Mouse (Mus musculus) myocyte (in vitro differentiated cells): ENCODE data around the gene Pbxip1. TPM values are rescaled to one million over a fixed set of nuclear protein-coding genes. Genes with fewer than 3 reads are reported as not detected.

Experiments used
- H3K27me3 ChIP-seq: one replicate; pipeline ENCODE4 v1.6.1; 2011; ENCODE audit not compliant: control insufficient read depth, insufficient read depth, insufficient read length
- H3K36me3 ChIP-seq: one replicate; pipeline ENCODE4 v1.6.1; 2011; ENCODE audit not compliant: control insufficient read depth, insufficient read depth
- H3K4me2 ChIP-seq: one replicate; pipeline ENCODE4 v1.6.1; 2011; ENCODE audit warnings: low read depth, control low read depth
- H3K4me3 ChIP-seq: one replicate; pipeline ENCODE4 v1.5.1; 2011; ENCODE audit warnings: mild to moderate bottlenecking, control low read depth, moderate library complexity
- H3K79me2 ChIP-seq: one replicate; pipeline ENCODE4 v1.6.1; 2011; ENCODE audit not compliant: control insufficient read depth, insufficient read depth
- H3ac ChIP-seq: one replicate; pipeline ENCODE4 v1.6.1; 2011; ENCODE audit not compliant: control insufficient read depth, insufficient read length
- CEBPB ChIP-seq: IDR thresholded peaks from 2 replicates; pipeline ENCODE4 v1.6.1; 2011; ENCODE audit warnings: mild to moderate bottlenecking, moderate library complexity; ENCODE audit not compliant: poor library complexity, insufficient read depth, severe bottlenecking
- E2F4 ChIP-seq: IDR thresholded peaks from one replicate; pipeline ENCODE4 v1.6.1; 2011; ENCODE audit warnings: mild to moderate bottlenecking, control low read depth, moderate library complexity; ENCODE audit not compliant: insufficient read depth
- MAX ChIP-seq: IDR thresholded peaks from one replicate; pipeline ENCODE4 v1.6.1; 2011; ENCODE audit warnings: low read depth, mild to moderate bottlenecking, control low read depth
- MYOD1 ChIP-seq, 3 experiments: IDR thresholded peaks; one replicate each; pipeline ENCODE4 v1.6.1; 2011; ENCODE audit warnings: control low read depth in 2 of 3, low read depth in 2 of 3, mild to moderate bottlenecking in 2 of 3, moderate library complexity in 1 of 3; ENCODE audit not compliant: insufficient read length in 2 of 3, control insufficient read depth in 1 of 3
- MYOG ChIP-seq, 3 experiments: IDR thresholded peaks; one replicate each; pipeline ENCODE4 v1.6.1; 2011; ENCODE audit warnings: control low read depth in 2 of 3, low read depth in 2 of 3, mild to moderate bottlenecking in 2 of 3; ENCODE audit not compliant: insufficient read length in 2 of 3, control insufficient read depth in 1 of 3, insufficient read depth in 1 of 3
- POLR2A ChIP-seq: IDR thresholded peaks from one replicate; pipeline ENCODE4 v1.6.1; 2011; ENCODE audit warnings: low read depth, mild to moderate bottlenecking, control low read depth, moderate library complexity; ENCODE audit not compliant: insufficient read length
- POLR2AphosphoS2 ChIP-seq: IDR thresholded peaks from one replicate; pipeline ENCODE4 v1.6.1; 2011; ENCODE audit warnings: low read depth, control low read depth; ENCODE audit not compliant: insufficient read length
- REST ChIP-seq: IDR thresholded peaks from one replicate; pipeline ENCODE4 v1.6.1; 2011; ENCODE audit warnings: mild to moderate bottlenecking, control low read depth, moderate library complexity; ENCODE audit not compliant: insufficient read depth, insufficient read length
- SRF ChIP-seq: IDR thresholded peaks from one replicate; pipeline ENCODE4 v1.6.1; 2011; ENCODE audit warnings: low read depth; ENCODE audit not compliant: control insufficient read depth, insufficient read length
- TCF12 ChIP-seq: IDR thresholded peaks from one replicate; pipeline ENCODE4 v1.6.1; 2011; ENCODE audit warnings: mild to moderate bottlenecking, control low read depth; ENCODE audit not compliant: poor library complexity, insufficient read depth, severe bottlenecking
- TCF3 ChIP-seq: IDR thresholded peaks from one replicate; pipeline ENCODE4 v1.6.1; 2011; ENCODE audit warnings: low read depth, control low read depth; ENCODE audit not compliant: insufficient read length
- USF1 ChIP-seq: IDR thresholded peaks from one replicate; pipeline ENCODE4 v1.6.1; 2011; ENCODE audit warnings: low read depth, mild to moderate bottlenecking, control low read depth, moderate library complexity
- polyA plus RNA-seq: library from polyadenylated mRNA; unstranded; fragments of >200 nt; fragmentation: generic; extraction: Trizol; gene quantifications from one replicate; pipeline ENCODE4 v1.2.1, GENCODE M21; 2012; ENCODE audit warnings: missing spikeins

The Pbxip1 gene
- polyA plus RNA-seq, 1 experiment, result 159 TPM

GRCm38 (mm10) chr3:89448720-89449537 lies 12.4 kb downstream of the Pbxip1 start:
- peak; percentile 64 for TF ChIP-seq POLR2AphosphoS2
- TF ChIP-seq TCF3, result no peak
- no peak for TF ChIP-seq CEBPB
- no peak for TF ChIP-seq E2F4
- peak; percentile 10 for TF ChIP-seq POLR2A
- Histone ChIP-seq H3K79me2 (no peaks in the 10 kb centered on the region), H3K4me2 (no peak overlapping the region), H3K4me3 (no peak overlapping the region), H3K27me3 (no peaks in the 10 kb centered on the region), H3K36me3 (peaks cover 12% of the 10 kb centered on the region), H3ac (no peak overlapping the region)

GRCm38 (mm10) chr3:89449541-89449940 lies 13.0 kb downstream of the Pbxip1 start:
- no peak for TF ChIP-seq SRF
- TF ChIP-seq POLR2AphosphoS2, result no peak
- no peak for TF ChIP-seq USF1
- no peak for TF ChIP-seq E2F4
- no peak for TF ChIP-seq TCF12
- no peak for TF ChIP-seq CEBPB
- TF ChIP-seq REST, result no peak
- no peak for TF ChIP-seq MYOG (IDR thresholded peaks at IDR 0.05; ENCODE audit: control insufficient read depth in 1 of 3, insufficient read depth in 1 of 3, insufficient read length in 2 of 3, low read depth in 2 of 3)
- no peak for TF ChIP-seq MAX
- TF ChIP-seq POLR2A, result no peak
- TF ChIP-seq MYOD1 (IDR thresholded peaks at IDR 0.05; ENCODE audit: control insufficient read depth in 1 of 3, insufficient read length in 2 of 3, low read depth in 2 of 3), result no peak
- no peak for TF ChIP-seq TCF3
- no peak overlapping the region for H3K4me2 ChIP-seq
- no peak overlapping the region for H3K4me3 ChIP-seq

GRCm38 (mm10) chr3:89451916-89452315 lies 15.4 kb downstream of the Pbxip1 start:
- TF ChIP-seq USF1, result no peak
- TF ChIP-seq TCF12, result no peak
- no peak for TF ChIP-seq MYOG (IDR thresholded peaks at IDR 0.05; ENCODE audit: control insufficient read depth in 1 of 3, insufficient read depth in 1 of 3, insufficient read length in 2 of 3, low read depth in 2 of 3)
- TF ChIP-seq CEBPB, result no peak
- TF ChIP-seq SRF, result no peak
- TF ChIP-seq REST, result no peak
- no peak for TF ChIP-seq POLR2AphosphoS2
- TF ChIP-seq TCF3, result no peak
- TF ChIP-seq MAX, result no peak
- TF ChIP-seq E2F4, result no peak
- no peak for TF ChIP-seq MYOD1 (IDR thresholded peaks at IDR 0.05; ENCODE audit: control insufficient read depth in 1 of 3, insufficient read length in 2 of 3, low read depth in 2 of 3)
- no peak for TF ChIP-seq POLR2A
- no peaks in the 10 kb centered on the region for H3K79me2 ChIP-seq
- no peak overlapping the region for H3K4me2 ChIP-seq
- no peaks in the 10 kb centered on the region for H3K27me3 ChIP-seq
- no peaks in the 10 kb centered on the region for H3K36me3 ChIP-seq
- no peak overlapping the region for H3K4me3 ChIP-seq
- no peak overlapping the region for H3ac ChIP-seq

More at GRCm38 (mm10) chr3:89449541-89449940, 13.0 kb downstream of the Pbxip1 start:
- Histone ChIP-seq H3K79me2 (no peaks in the 10 kb centered on the region), H3K27me3 (no peaks in the 10 kb centered on the region), H3ac (no peak overlapping the region), H3K36me3 (peaks cover 12% of the 10 kb centered on the region)

GRCm38 (mm10) chr3:89454401-89455177 lies 18.1 kb downstream of the Pbxip1 start, which contains the start of gene Pmvk:
Gene Pmvk (plus strand): TSS chr3:89454541.
- TF ChIP-seq MYOG (IDR thresholded peaks at IDR 0.05; ENCODE audit: control insufficient read depth in 1 of 3, insufficient read depth in 1 of 3, insufficient read length in 2 of 3, low read depth in 2 of 3) (no peak), CEBPB (no peak), POLR2AphosphoS2 (no peak), MAX (no peak), TCF3 (no peak), E2F4 (no peak)
- no peak within 1 kb of the TSS for H3K4me2 ChIP-seq
- peaks cover 2% of the 10 kb centered on the region for H3K79me2 ChIP-seq
- H3ac ChIP-seq, result no peak within 1 kb of the TSS
- H3K36me3 ChIP-seq, result no peaks in the 10 kb centered on the region
- H3K27me3 ChIP-seq, result no peaks in the 10 kb centered on the region
- no peak within 1 kb of the TSS for H3K4me3 ChIP-seq
